Mouse (Mus musculus): ENCODE measurements around the gene Adgra3. TPM values are rescaled to one million over a fixed set of nuclear protein-coding genes. Genes with fewer than 3 reads are reported as not detected.

The Adgra3 gene
- polyA plus RNA-seq, 1 experiment from 2014 or later = 9.9 TPM

GRCm38 (mm10) chr5:50026148-50026547 is 32.7 kb downstream of the Adgra3 start:
- Histone ChIP-seq H3K4me1 (ENCODE audit: control insufficient read depth, insufficient read depth, low read length) (peaks cover 10% of the 10 kb centered on the region), H3K27me3 (ENCODE audit: control insufficient read depth, insufficient read depth, low read depth, low read length) (no peaks in the 10 kb centered on the region), H3K4me3 (ENCODE audit: low read depth, low read length) (no peak overlapping the region), H3K4me2 (ENCODE audit: low read length) (no peak overlapping the region), H3K27ac (ENCODE audit: low read length) (no peak overlapping the region), H3K9me3 (replicated peaks; ENCODE audit: control insufficient read depth, low read length, poor library complexity, severe bottlenecking) (no peaks in the 10 kb centered on the region), H3K36me3 (ENCODE audit: control insufficient read depth, insufficient read depth, low read length) (no peaks in the 10 kb centered on the region), H3K9ac (ENCODE audit: low read depth, low read length) (no peak overlapping the region)
- no peak for ATAC-seq
- 84% methylated on average over 3 of the region's 3 CpGs for WGBS

- Histone ChIP-seq H3K27ac (ENCODE audit: low read length) (no peak overlapping the region), H3K9ac (ENCODE audit: low read depth, low read length) (no peak overlapping the region), H3K4me2 (ENCODE audit: low read length) (no peak overlapping the region), H3K4me1 (ENCODE audit: control insufficient read depth, insufficient read depth, low read length) (peaks cover 10% of the 10 kb centered on the region), H3K36me3 (ENCODE audit: control insufficient read depth, insufficient read depth, low read length) (no peaks in the 10 kb centered on the region), H3K9me3 (replicated peaks; ENCODE audit: control insufficient read depth, low read length, poor library complexity, severe bottlenecking) (no peaks in the 10 kb centered on the region), H3K27me3 (ENCODE audit: control insufficient read depth, insufficient read depth, low read depth, low read length) (no peaks in the 10 kb centered on the region), H3K4me3 (ENCODE audit: low read depth, low read length) (no peak overlapping the region)
- no peak for ATAC-seq
- WGBS = 89% methylated on average over 6 of the region's 6 CpGs
These were observed 34.7 kb downstream of the Adgra3 start for GRCm38 (mm10) chr5:50024097-50024496.

- no peak overlapping the region for H3K4me2 ChIP-seq (ENCODE audit: low read length)
- H3K4me3 ChIP-seq (ENCODE audit: low read depth, low read length) = no peak overlapping the region
- H3K4me1 ChIP-seq (ENCODE audit: control insufficient read depth, insufficient read depth, low read length) = 0 out of 2 replicates have a peak, but pooled peaks cover 4% of the 10 kb centered on the region
- WGBS = 80% methylated on average over 5 of the region's 5 CpGs
- ATAC-seq = no peak
- H3K27me3 ChIP-seq (ENCODE audit: control insufficient read depth, insufficient read depth, low read depth, low read length) = no peaks in the 10 kb centered on the region
- no peaks in the 10 kb centered on the region for H3K9me3 ChIP-seq (replicated peaks; ENCODE audit: control insufficient read depth, low read length, poor library complexity, severe bottlenecking)
- no peak overlapping the region for H3K27ac ChIP-seq (ENCODE audit: low read length)
- H3K9ac ChIP-seq (ENCODE audit: low read depth, low read length) = no peak overlapping the region
- H3K36me3 ChIP-seq (ENCODE audit: control insufficient read depth, insufficient read depth, low read length) = no peaks in the 10 kb centered on the region
These were observed 42.7 kb downstream of the Adgra3 start for GRCm38 (mm10) chr5:50015987-50016587.

- Histone ChIP-seq H3K4me2 (ENCODE audit: low read length) (no peak overlapping the region), H3K9me3 (replicated peaks; ENCODE audit: control insufficient read depth, low read length, poor library complexity, severe bottlenecking) (no peaks in the 10 kb centered on the region), H3K4me3 (ENCODE audit: low read depth, low read length) (no peak overlapping the region), H3K9ac (ENCODE audit: low read depth, low read length) (no peak overlapping the region), H3K4me1 (ENCODE audit: control insufficient read depth, insufficient read depth, low read length) (0 out of 2 replicates have a peak, but pooled peaks cover 4% of the 10 kb centered on the region), H3K27ac (ENCODE audit: low read length) (no peak overlapping the region), H3K36me3 (ENCODE audit: control insufficient read depth, insufficient read depth, low read length) (no peaks in the 10 kb centered on the region), H3K27me3 (ENCODE audit: control insufficient read depth, insufficient read depth, low read depth, low read length) (no peaks in the 10 kb centered on the region)
- 16% methylated on average over 5 of the region's 5 CpGs for WGBS
- no peak for ATAC-seq
These were observed 43.6 kb downstream of the Adgra3 start for GRCm38 (mm10) chr5:50015147-50015697.

- Histone ChIP-seq H3K4me3 (ENCODE audit: low read depth, low read length) (no peak overlapping the region), H3K27me3 (ENCODE audit: control insufficient read depth, insufficient read depth, low read depth, low read length) (no peaks in the 10 kb centered on the region), H3K9ac (ENCODE audit: low read depth, low read length) (no peak overlapping the region), H3K9me3 (replicated peaks; ENCODE audit: control insufficient read depth, low read length, poor library complexity, severe bottlenecking) (no peaks in the 10 kb centered on the region), H3K4me2 (ENCODE audit: low read length) (no peak overlapping the region), H3K27ac (ENCODE audit: low read length) (no peak overlapping the region), H3K36me3 (ENCODE audit: control insufficient read depth, insufficient read depth, low read length) (no peaks in the 10 kb centered on the region), H3K4me1 (ENCODE audit: control insufficient read depth, insufficient read depth, low read length) (0 out of 2 replicates have a peak, but pooled peaks cover 4% of the 10 kb centered on the region)
- ATAC-seq = no peak
- 29% methylated on average over 7 of the region's 7 CpGs for WGBS
These were observed 44.1 kb downstream of the Adgra3 start for GRCm38 (mm10) chr5:50014658-50015057.

GRCm38 (mm10) chr5:50013965-50014364 is 44.8 kb downstream of the Adgra3 start:
- Histone ChIP-seq H3K36me3 (ENCODE audit: control insufficient read depth, insufficient read depth, low read length) (no peaks in the 10 kb centered on the region), H3K4me3 (ENCODE audit: low read depth, low read length) (no peak overlapping the region), H3K9me3 (replicated peaks; ENCODE audit: control insufficient read depth, low read length, poor library complexity, severe bottlenecking) (no peaks in the 10 kb centered on the region), H3K4me1 (ENCODE audit: control insufficient read depth, insufficient read depth, low read length) (0 out of 2 replicates have a peak, but pooled peaks cover 4% of the 10 kb centered on the region), H3K27ac (ENCODE audit: low read length) (no peak overlapping the region), H3K27me3 (ENCODE audit: control insufficient read depth, insufficient read depth, low read depth, low read length) (no peaks in the 10 kb centered on the region), H3K9ac (ENCODE audit: low read depth, low read length) (no peak overlapping the region), H3K4me2 (ENCODE audit: low read length) (no peak overlapping the region)
- 68% methylated on average over 4 of the region's 4 CpGs for WGBS
- no peak for ATAC-seq

- 33% methylated on average over 4 of the region's 4 CpGs for WGBS
- H3K27ac ChIP-seq (ENCODE audit: low read length) = no peak overlapping the region
- no peak overlapping the region for H3K4me2 ChIP-seq (ENCODE audit: low read length)
- H3K4me1 ChIP-seq (ENCODE audit: control insufficient read depth, insufficient read depth, low read length) = no peaks in the 10 kb centered on the region
- no peak overlapping the region for H3K4me3 ChIP-seq (ENCODE audit: low read depth, low read length)
- H3K9me3 ChIP-seq (replicated peaks; ENCODE audit: control insufficient read depth, low read length, poor library complexity, severe bottlenecking) = no peaks in the 10 kb centered on the region
- H3K9ac ChIP-seq (ENCODE audit: low read depth, low read length) = no peak overlapping the region
- ATAC-seq = no peak
- no peaks in the 10 kb centered on the region for H3K36me3 ChIP-seq (ENCODE audit: control insufficient read depth, insufficient read depth, low read length)
- no peaks in the 10 kb centered on the region for H3K27me3 ChIP-seq (ENCODE audit: control insufficient read depth, insufficient read depth, low read depth, low read length)
These were observed 50.0 kb downstream of the Adgra3 start for GRCm38 (mm10) chr5:50008841-50009240.

GRCm38 (mm10) chr5:50006915-50007658 is 51.7 kb downstream of the Adgra3 start:
- Histone ChIP-seq H3K4me3 (ENCODE audit: low read depth, low read length) (no peak overlapping the region), H3K27ac (ENCODE audit: low read length) (no peak overlapping the region), H3K4me2 (ENCODE audit: low read length) (no peak overlapping the region), H3K27me3 (ENCODE audit: control insufficient read depth, insufficient read depth, low read depth, low read length) (no peaks in the 10 kb centered on the region), H3K4me1 (ENCODE audit: control insufficient read depth, insufficient read depth, low read length) (no peaks in the 10 kb centered on the region), H3K36me3 (ENCODE audit: control insufficient read depth, insufficient read depth, low read length) (no peaks in the 10 kb centered on the region), H3K9me3 (replicated peaks; ENCODE audit: control insufficient read depth, low read length, poor library complexity, severe bottlenecking) (no peaks in the 10 kb centered on the region), H3K9ac (ENCODE audit: low read depth, low read length) (no peak overlapping the region)
- WGBS = 86% methylated on average over 9 of the region's 9 CpGs
- no peak for ATAC-seq

GRCm38 (mm10) chr5:50002269-50002668 is 56.5 kb downstream of the Adgra3 start:
- Histone ChIP-seq H3K9me3 (replicated peaks; ENCODE audit: control insufficient read depth, low read length, poor library complexity, severe bottlenecking) (no peaks in the 10 kb centered on the region), H3K27me3 (ENCODE audit: control insufficient read depth, insufficient read depth, low read depth, low read length) (no peaks in the 10 kb centered on the region), H3K9ac (ENCODE audit: low read depth, low read length) (no peak overlapping the region), H3K4me3 (ENCODE audit: low read depth, low read length) (no peak overlapping the region), H3K4me2 (ENCODE audit: low read length) (no peak overlapping the region), H3K27ac (ENCODE audit: low read length) (no peak overlapping the region), H3K36me3 (ENCODE audit: control insufficient read depth, insufficient read depth, low read length) (no peaks in the 10 kb centered on the region), H3K4me1 (ENCODE audit: control insufficient read depth, insufficient read depth, low read length) (no peaks in the 10 kb centered on the region)
- no peak for ATAC-seq
- WGBS = 89% methylated on average over 6 of the region's 6 CpGs
